Mouse (Mus musculus) ES-Bruce4 (cell line): ENCODE results near the gene Rnpc3. TPM values are rescaled to one million over a fixed set of nuclear protein-coding genes. Genes with fewer than 3 reads are reported as not detected.
A peak's percentile ranks its signal among the peaks of the same experiment; 100 is the strongest.

ENCODE experiments used
- H3K27ac ChIP-seq: 2 replicates; pipeline ENCODE4 v1.5.1; 2012; ENCODE audit warnings: low read length, inconsistent platforms; ENCODE audit not compliant: insufficient read depth
- H3K27me3 ChIP-seq: 2 replicates; pipeline ENCODE4 v1.6.1; 2012; ENCODE audit warnings: mild to moderate bottlenecking, low read length, inconsistent platforms; ENCODE audit not compliant: control insufficient read depth, poor library complexity, insufficient read depth, severe bottlenecking
- H3K36me3 ChIP-seq: 2 replicates; pipeline ENCODE4 v1.6.1; 2012; ENCODE audit warnings: inconsistent platforms, mild to moderate bottlenecking, low read length, moderate library complexity; ENCODE audit not compliant: control insufficient read depth, poor library complexity, insufficient read depth, severe bottlenecking
- H3K4me1 ChIP-seq: one replicate; pipeline ENCODE4 v1.8.1; 2011; ENCODE audit warnings: low read length; ENCODE audit not compliant: control insufficient read depth, insufficient read depth
- H3K4me3 ChIP-seq: 2 replicates; pipeline ENCODE4 v1.5.1; 2011; ENCODE audit warnings: low read depth, mild to moderate bottlenecking, low read length
- H3K9ac ChIP-seq: 2 replicates; pipeline ENCODE4 v1.6.1; 2012; ENCODE audit warnings: low read depth, mild to moderate bottlenecking, inconsistent platforms; ENCODE audit not compliant: poor library complexity, severe bottlenecking
- H3K9me3 ChIP-seq: replicated peaks from 2 replicates; pipeline ENCODE4 v1.6.1; 2012; ENCODE audit warnings: mild to moderate bottlenecking, low read length, inconsistent platforms; ENCODE audit not compliant: control insufficient read depth, poor library complexity, insufficient read depth, severe bottlenecking
- CTCF ChIP-seq: IDR thresholded peaks from one replicate; pipeline ENCODE4 v1.8.1; 2011; ENCODE audit warnings: low read depth, low read length
- EP300 ChIP-seq: IDR thresholded peaks from 2 replicates; pipeline ENCODE4 v1.6.1; 2011; ENCODE audit warnings: low read depth, low read length; ENCODE audit not compliant: insufficient read depth
- POLR2A ChIP-seq: IDR thresholded peaks from one replicate; pipeline ENCODE4 v1.8.1; 2011; ENCODE audit warnings: low read length; ENCODE audit not compliant: insufficient read depth
- polyA plus RNA-seq: library from polyadenylated mRNA; stranded (reverse); fragments of >200 nt; gene quantifications from 2 replicates; pipeline ENCODE4 v1.2.4, GENCODE M21; 2011; ENCODE audit warnings: low read depth; ENCODE audit not compliant: missing spikeins, insufficient read depth, insufficient read length

Gene Rnpc3
- polyA plus RNA-seq, 1 experiment = 44.6 TPM

DNA sequence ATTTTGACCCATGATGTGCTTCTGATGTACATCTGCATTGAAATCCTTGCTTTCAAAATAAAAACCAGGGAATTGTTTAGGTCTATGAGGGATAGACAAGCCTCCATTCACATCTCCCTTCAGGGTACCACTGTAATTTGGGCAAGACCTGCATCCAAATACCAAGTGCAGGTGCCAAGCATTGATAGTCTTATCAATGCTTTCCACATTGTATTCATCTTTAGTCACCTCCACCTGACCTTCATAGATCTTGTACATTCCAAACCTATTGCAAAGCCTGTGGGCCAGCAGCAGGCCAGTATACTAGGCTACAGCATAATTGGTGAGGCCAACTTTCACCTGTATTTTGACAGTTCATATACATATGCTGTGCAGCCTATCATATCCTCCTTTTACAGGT is 1.7 kb upstream of the Rnpc3 start:
- Histone ChIP-seq H3K4me3 (no peak overlapping the region), H3K27ac (no peak overlapping the region), H3K27me3 (no peaks in the 10 kb centered on the region), H3K36me3 (no peaks in the 10 kb centered on the region), H3K9me3 (no peaks in the 10 kb centered on the region), H3K9ac (no peak overlapping the region), H3K4me1 (no peaks in the 10 kb centered on the region)
- TF ChIP-seq CTCF (no peak), POLR2A (no peak), EP300 (no peak)

DNA sequence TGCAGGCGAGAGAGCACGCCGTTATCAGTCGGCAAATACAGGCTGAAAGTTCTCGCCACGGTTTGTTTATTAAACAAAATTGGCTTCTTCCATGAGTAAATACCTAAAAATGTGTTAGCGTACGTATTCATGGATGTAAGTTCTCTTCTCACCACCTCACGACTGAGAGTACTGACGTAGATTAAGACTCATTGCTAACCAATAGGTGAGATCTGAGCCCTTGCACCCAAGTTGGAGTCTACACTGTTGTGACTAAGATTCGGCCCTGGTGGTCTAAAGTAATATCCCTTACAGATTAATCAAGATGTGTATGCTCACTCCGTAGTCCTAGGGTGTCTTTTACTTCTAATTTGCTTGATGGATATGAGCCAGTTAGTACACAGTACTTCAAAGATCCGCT is 615 bp upstream of the Rnpc3 start:
- peak overlapping the region; percentile 96 for H3K27ac ChIP-seq
- no peak for TF ChIP-seq POLR2A
- no peak for TF ChIP-seq CTCF
- TF ChIP-seq EP300 = no peak
- peak overlapping the region; percentile 82 for H3K9ac ChIP-seq
- no peaks in the 10 kb centered on the region for H3K27me3 ChIP-seq
- H3K9me3 ChIP-seq = no peaks in the 10 kb centered on the region
- H3K4me1 ChIP-seq = no peaks in the 10 kb centered on the region
- H3K4me3 ChIP-seq = peak overlapping the region; percentile 92
- no peaks in the 10 kb centered on the region; the same call in 1 of the 2 replicates for H3K36me3 ChIP-seq

DNA sequence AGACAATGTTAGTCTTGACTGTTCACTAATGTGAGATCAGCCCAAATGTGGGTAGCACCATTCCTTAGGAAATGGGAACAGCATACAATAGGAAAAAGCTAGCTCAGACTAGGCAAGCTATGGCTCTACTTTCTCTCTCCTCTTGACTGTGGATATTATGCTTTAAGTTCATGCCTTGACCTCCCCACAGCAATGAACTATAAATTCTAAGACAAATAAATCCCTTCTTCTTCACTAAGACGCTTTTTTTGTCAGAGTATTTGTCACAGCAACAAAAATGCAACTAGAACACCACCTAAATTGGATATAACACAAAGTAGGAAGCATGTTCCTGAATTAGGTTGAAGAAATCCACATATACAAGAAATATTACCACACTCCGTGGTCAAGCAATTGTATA is 23.4 kb downstream of the Rnpc3 start, which contains the start of gene Amy1:
Gene Amy1 (minus strand): TSS at position 101 of the 400 bp plus-strand sequence.
- Histone ChIP-seq H3K4me1 (no peaks in the 10 kb centered on the region), H3K4me3 (no peak within 1 kb of the TSS), H3K36me3 (peaks cover 11% of the 10 kb centered on the region), H3K9me3 (no peaks in the 10 kb centered on the region), H3K27me3 (no peaks in the 10 kb centered on the region), H3K9ac (no peak within 1 kb of the TSS), H3K27ac (no peak within 1 kb of the TSS)
- no peak for TF ChIP-seq EP300
- no peak for TF ChIP-seq CTCF

DNA sequence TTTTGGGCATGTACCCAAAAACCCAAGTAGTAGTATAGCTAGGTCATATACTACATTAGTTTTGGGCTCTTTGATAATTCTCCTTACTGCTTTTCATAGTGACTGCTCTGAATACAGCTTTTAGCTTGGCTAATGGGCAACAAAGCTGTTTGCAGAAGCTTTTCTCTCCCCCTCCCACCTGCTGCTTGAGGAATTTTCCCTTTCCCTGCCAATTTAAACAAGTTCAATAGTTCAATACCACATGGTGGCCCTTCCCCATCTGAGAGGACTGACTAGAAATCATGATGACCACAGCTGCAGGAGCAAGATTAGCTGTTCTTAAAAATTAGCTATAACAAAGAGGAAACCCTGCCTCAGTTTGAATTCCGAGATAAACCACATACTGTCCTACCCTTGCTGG is 39.1 kb downstream of the Rnpc3 start:
- no peaks in the 10 kb centered on the region for H3K27me3 ChIP-seq
- no peak for TF ChIP-seq EP300
- no peak for TF ChIP-seq POLR2A
- TF ChIP-seq CTCF = no peak
- H3K9ac ChIP-seq = no peak overlapping the region
- H3K4me3 ChIP-seq = no peak overlapping the region
- no peaks in the 10 kb centered on the region for H3K4me1 ChIP-seq
- no peaks in the 10 kb centered on the region for H3K9me3 ChIP-seq
- H3K27ac ChIP-seq = no peak overlapping the region
- H3K36me3 ChIP-seq = no peaks in the 10 kb centered on the region

DNA sequence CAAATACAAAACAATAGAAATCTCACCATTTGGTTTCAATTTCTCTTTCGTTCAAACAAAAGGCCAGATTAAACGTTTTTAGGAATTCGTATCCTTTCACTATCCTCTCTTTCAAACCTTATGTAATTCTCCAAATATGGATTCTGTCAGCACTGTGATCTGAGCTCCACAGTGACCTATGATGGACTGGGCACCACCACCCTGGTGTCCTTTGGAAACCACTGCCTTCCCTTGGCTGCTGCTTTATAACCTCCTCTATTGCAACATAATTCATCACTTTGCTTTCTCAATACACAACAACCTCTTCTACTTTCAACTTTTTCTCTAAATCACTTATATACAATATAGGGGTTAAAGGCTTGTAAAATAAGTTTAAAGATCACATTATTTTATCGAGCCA is 55.4 kb downstream of the Rnpc3 start:
- H3K27me3 ChIP-seq = no peaks in the 10 kb centered on the region
- H3K36me3 ChIP-seq = no peaks in the 10 kb centered on the region

DNA sequence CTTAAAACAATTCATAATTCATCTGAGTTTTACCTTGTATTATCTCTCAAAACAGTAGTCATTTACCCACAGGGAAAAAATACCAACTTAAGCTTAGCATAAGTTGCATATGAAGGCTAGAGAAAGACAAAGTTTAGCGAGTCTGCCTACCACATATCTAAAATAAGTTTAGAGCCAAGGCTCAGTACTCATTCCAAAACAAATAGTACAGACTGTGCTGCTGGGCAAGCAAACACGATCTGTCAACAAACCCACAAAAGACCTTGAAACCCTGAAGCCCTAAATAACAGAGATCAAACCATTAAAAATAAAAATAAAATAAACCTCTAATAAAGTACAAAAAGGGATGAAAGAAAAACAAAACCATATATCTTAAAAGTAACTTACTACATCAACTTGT is 55.8 kb downstream of the Rnpc3 start:
- TF ChIP-seq CTCF = no peak
- no peak for TF ChIP-seq EP300
- no peak for TF ChIP-seq POLR2A
- no peaks in the 10 kb centered on the region for H3K9me3 ChIP-seq
- no peak overlapping the region for H3K27ac ChIP-seq
- no peaks in the 10 kb centered on the region for H3K27me3 ChIP-seq
- H3K4me3 ChIP-seq = no peak overlapping the region
- no peaks in the 10 kb centered on the region for H3K36me3 ChIP-seq
- H3K9ac ChIP-seq = no peak overlapping the region
- H3K4me1 ChIP-seq = no peaks in the 10 kb centered on the region

More for the DNA sequence above, 55.4 kb downstream of the Rnpc3 start:
- Histone ChIP-seq H3K4me1 (no peaks in the 10 kb centered on the region), H3K9ac (no peak overlapping the region), H3K9me3 (no peaks in the 10 kb centered on the region), H3K27ac (no peak overlapping the region), H3K4me3 (no peak overlapping the region)
- TF ChIP-seq POLR2A (no peak), CTCF (no peak), EP300 (no peak)
